Mouse (Mus musculus): Measurements from ENCODE around the gene 2210016L21Rik.
"Not testable (repeated sequence)": the region's sequence is repeated elsewhere in the genome, so short reads cannot be mapped to it uniquely, and the experiment has no call there.

2210016L21Rik gene

DNA sequence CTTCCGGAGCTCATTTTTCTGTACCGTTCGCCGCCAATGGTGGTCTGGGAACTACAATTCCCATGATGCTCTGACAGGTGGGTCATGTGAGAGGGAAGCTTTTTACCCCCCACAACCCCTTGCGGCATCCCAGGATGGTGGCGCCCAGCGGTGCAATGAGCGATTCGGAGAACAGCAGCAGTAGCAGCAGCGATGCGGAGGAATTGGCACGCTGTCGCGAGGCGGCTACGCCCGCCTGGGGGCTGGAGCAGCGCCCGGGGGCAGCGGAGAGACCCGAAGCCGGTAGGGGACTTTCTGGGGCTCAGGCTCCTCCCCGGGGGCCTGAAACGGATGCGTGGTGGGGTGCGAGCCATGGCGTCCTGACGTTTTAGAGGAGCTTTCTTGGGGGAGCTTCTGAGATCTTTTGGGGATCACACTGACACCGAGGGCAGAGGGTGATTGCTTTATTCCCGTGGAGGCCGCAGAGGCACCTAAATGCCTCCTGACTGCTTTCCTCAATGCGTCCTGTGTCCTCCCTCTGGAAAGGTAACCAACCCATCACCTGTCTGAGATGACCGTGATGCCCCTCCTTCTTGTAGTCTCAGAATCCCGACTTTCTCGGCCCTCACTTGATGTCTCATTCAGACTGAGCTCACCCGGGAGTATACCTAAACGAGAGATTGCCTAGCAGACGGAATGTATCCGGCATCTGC is at the start of gene 2210016L21Rik:
Gene 2210016L21Rik (plus strand): TSS at position 85 of the 692 bp plus-strand sequence.
- in situ Hi-C loops (cut with MboI; ENCODE audit: low pct_unique_long_range_greater_than_20kb in 1 of 2, low sequenced_read_pairs in 2 of 2, unreplicated experiment in 1 of 2): no loop called here

DNA sequence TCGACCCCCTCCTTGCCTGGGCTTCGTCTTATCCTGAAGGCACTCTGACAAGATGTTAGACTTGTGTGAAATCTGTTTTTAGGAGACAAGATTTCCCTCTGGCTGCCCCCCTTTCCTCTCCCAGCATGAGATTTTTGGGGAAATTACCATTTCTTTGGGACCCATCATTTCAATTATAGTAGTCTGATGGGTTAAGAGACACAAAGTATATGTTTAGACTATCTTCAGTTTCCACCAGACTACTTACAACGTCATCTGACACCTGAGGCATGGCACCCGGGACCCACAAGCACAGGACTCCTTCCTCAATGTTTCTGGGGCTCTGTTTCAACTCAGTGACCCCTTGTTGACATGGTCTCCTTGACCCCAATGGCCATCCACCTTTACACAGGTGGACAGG is 46.4 kb upstream of the 2210016L21Rik start:
- in situ Hi-C loops (cut with MboI; ENCODE audit: low pct_unique_long_range_greater_than_20kb in 1 of 2, low sequenced_read_pairs in 2 of 2, unreplicated experiment in 1 of 2): no loop called here

DNA sequence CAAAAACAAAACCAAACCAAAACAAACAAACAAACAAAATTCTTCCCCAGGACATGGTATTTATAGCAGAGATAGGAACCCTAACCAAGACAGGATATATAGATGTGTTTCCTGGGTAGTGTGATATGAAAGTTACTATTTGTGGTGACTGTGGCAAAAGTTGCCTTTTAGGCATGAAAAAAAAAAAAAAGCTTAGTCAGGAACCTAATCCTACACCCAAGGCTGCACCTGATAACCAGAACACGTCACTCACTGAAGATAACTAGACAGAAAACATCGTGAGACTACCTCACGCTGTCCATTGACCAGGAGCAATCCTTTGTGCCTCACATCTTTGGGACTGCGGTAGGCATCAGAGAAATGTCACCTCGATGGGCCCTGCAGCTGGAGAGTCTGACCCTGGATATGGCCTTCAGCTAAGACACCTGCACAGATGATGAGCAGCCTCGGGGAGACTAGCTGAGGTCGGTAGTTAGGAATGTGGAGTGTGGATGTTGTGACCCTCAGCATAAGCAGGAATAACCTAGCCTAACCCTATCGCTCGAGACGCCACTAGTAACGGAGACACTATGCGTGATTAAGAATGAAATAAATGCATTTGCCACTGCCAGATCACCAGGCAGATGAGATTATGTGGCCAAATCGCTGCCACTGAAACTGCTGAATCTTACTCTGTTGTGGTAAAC is 45.1 kb upstream of the 2210016L21Rik start, which contains the start of gene Oasl2:
Gene Oasl2 (plus strand): TSS at position 249 of the 686 bp plus-strand sequence.
- in situ Hi-C loops (cut with MboI; ENCODE audit: low pct_unique_long_range_greater_than_20kb in 1 of 2, low sequenced_read_pairs in 2 of 2, unreplicated experiment in 1 of 2): no loop called here

DNA sequence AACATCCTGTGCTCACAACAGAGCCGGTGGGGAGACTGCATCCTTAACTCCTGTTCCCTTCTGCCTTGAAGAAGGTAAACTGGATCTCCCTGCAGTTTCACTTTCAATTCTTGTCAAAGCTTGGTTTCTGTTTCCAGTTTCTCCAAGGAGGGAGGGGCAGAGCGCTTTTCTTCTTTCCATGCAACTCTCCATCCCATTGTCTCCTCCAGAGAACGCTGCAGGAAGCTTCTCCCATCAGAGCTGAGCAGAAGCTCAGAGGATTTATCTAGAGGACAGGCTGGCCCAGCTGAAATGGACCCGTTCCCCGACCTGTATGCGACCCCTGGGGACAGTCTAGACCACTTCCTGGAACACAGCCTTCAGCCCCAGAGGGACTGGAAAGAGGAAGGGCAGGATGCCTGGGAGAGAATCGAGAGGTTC is 44.6 kb upstream of the 2210016L21Rik start:
- in situ Hi-C loops (cut with MboI; ENCODE audit: low pct_unique_long_range_greater_than_20kb in 1 of 2, low sequenced_read_pairs in 2 of 2, unreplicated experiment in 1 of 2): no loop called here

DNA sequence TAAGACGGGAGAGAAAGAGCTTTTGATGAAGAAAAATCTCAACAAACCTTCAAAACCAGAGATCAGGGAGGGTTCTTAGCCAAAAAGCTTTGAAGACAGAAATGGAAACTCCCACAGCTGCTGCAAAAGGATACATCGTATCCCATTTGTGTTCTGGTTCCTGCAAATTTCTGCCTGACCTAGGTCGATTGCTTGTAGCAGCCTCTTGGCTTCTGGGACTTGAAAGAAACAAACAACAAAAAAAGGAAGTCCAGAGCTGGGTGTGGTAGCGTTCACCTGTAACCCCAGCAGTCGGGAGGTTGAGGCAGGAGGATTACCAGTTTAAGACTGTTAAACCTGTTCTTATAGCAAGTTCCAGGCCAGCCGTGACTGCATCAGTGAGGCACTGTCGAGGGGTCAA is 43.1 kb upstream of the 2210016L21Rik start:
- in situ Hi-C loops (cut with MboI; ENCODE audit: low pct_unique_long_range_greater_than_20kb in 1 of 2, low sequenced_read_pairs in 2 of 2, unreplicated experiment in 1 of 2): no loop called here

DNA sequence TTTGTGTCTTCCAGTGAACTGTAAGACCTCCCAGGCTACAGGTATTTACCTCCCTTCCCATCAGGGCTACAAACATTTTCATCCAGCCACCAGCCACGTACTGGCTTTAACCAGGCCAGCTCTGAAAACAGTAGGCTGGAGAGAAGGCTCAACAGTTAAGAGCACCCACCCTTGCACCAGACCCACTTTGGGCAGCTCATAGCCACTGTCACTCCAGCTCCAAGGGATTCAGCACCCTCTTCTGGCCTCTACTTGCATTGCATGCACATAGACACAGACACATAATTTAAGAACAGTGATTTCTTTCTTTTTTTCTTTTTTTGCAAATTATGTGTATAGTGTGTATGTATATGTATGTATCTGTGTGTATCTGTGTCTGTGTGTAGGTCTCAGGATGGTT is 39.5 kb upstream of the 2210016L21Rik start:
- in situ Hi-C loops (cut with MboI; ENCODE audit: low pct_unique_long_range_greater_than_20kb in 1 of 2, low sequenced_read_pairs in 2 of 2, unreplicated experiment in 1 of 2): no loop called here

DNA sequence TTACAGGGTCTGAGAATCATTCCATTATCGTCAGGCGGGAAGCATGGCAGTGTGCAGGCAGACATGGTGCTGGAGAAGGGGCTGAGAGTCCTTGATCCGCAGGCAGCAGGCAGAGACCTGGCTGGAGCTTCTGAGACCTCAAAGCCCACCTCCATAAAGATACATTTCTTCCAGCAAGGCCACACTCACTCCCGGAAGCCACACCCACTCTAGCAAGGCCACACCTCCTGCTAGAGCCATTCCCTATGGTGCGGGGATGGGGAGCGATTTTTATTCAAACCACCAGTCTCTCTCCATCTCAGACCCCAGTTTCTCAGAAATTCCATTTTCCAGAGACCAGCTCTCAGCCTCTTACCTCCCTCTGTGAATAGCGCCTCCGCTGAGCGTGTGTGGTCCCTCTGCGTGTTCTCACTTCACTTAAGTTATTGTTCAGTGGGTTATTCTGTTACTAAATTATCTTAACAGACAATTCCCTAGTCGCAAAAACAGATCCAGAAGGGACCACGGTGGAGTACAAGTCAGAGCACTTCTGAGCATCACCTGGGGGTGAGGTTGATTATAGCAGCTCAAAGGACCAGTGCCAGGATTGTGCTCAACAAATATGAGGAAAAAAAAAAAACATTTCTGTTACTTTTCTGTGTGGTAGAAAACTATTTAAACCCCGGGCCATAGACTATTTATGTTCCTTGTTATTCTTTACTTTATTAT is 33.2 kb upstream of the 2210016L21Rik start:
- in situ Hi-C loops (cut with MboI; ENCODE audit: low pct_unique_long_range_greater_than_20kb in 1 of 2, low sequenced_read_pairs in 2 of 2, unreplicated experiment in 1 of 2): no loop called here

DNA sequence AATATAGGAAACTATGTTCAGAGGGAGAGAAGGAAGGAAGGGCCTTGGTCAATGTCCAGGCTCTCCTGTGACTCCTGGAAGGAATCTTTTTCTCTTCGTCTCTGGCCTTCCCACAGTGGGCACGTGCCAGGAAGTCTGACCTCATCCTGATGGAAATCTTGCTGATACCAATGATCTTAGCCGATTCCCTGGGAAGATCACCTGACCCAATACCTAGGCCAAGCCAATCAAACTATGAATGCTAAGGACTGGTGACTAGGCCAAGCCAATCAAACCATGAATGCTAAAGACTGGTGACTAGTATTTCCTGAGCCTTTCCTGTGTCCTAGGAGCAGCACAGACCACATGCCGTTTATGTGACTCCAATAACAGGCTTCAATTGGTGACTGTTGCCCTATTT is 28.3 kb upstream of the 2210016L21Rik start:
- in situ Hi-C loops (cut with MboI; ENCODE audit: low pct_unique_long_range_greater_than_20kb in 1 of 2, low sequenced_read_pairs in 2 of 2, unreplicated experiment in 1 of 2): no loop called here

DNA sequence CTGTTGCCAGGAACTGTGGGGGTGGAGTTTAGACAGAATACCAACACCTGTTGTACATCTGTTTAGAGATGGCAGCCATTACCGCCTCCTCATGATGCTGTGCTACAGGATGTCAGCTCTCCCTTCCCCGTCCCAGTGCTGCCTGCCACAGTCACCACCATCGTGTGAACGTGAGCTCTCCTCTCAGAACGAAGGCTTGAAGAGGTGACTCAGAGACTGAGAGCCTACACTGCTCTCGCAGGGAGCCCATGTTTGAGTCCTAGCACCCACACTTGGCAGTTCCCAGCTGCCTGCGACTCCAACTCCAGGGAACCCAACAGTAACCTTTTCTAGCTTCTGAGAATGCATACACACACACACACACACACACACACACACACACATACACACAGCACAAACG is 27.1 kb upstream of the 2210016L21Rik start:
- in situ Hi-C loops (cut with MboI; ENCODE audit: low pct_unique_long_range_greater_than_20kb in 1 of 2, low sequenced_read_pairs in 2 of 2, unreplicated experiment in 1 of 2): no loop called here

DNA sequence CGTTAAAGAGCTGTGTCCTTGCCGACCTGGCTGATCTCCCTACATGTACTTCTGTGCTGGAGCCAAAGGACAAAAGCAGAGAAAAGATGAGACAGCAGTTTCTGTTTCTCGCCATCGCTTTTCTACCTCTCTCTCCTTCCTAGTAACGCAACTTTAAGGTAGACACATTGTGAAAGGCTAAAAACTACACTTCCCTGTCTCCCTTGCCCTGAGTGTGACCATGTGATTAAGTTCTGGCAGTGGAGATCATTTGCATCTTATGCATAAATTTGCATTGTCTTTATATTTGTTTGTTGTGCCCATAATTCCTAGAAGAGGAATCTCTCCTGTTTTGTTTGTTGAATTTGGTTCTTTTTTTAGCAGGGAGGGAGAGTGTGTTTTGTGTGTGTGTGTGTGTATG is 26.1 kb upstream of the 2210016L21Rik start:
- in situ Hi-C loops (cut with MboI; ENCODE audit: low pct_unique_long_range_greater_than_20kb in 1 of 2, low sequenced_read_pairs in 2 of 2, unreplicated experiment in 1 of 2): no loop called here

DNA sequence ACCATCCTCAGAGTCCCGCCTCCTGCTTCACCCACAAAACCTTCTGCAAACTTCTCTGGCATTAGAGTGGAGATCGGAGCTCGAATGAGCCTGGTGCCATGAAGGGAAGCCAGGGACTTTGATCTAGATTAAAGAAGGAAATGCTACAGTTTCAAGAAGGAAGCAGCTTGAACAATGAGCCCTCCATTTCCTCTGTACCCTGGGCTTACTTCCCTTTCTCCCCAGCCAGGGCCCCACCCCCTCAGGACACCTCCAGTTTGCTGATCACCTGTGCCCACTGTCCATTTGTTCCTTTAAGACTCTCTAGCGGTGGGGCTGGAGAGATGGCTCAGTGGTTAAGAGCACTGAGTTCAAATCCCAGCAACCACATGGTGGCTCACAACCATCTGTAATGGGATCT is 25.2 kb upstream of the 2210016L21Rik start:
- in situ Hi-C loops (cut with MboI; ENCODE audit: low pct_unique_long_range_greater_than_20kb in 1 of 2, low sequenced_read_pairs in 2 of 2, unreplicated experiment in 1 of 2): no loop called here

DNA sequence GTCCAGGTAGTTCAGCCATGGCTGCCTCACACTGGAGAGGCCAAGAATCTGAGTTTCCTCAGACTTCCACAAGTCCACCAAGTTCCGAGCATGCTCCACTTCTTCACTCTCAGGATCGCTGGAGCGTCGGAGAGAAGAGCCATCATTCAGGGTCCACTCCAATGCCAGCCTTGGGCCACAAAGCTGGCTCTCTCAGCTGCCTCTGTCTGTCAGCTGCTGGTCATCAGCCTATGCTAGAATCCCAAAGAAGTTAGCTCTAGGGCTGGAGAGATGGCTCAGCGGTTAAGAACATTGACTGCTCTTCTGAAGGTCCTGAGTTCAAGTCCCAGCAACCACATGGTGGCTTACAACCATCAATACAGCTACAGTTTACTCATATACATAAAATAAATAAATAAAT is 24.6 kb upstream of the 2210016L21Rik start:
- in situ Hi-C loops (cut with MboI; ENCODE audit: low pct_unique_long_range_greater_than_20kb in 1 of 2, low sequenced_read_pairs in 2 of 2, unreplicated experiment in 1 of 2): not testable (repeated sequence)

DNA sequence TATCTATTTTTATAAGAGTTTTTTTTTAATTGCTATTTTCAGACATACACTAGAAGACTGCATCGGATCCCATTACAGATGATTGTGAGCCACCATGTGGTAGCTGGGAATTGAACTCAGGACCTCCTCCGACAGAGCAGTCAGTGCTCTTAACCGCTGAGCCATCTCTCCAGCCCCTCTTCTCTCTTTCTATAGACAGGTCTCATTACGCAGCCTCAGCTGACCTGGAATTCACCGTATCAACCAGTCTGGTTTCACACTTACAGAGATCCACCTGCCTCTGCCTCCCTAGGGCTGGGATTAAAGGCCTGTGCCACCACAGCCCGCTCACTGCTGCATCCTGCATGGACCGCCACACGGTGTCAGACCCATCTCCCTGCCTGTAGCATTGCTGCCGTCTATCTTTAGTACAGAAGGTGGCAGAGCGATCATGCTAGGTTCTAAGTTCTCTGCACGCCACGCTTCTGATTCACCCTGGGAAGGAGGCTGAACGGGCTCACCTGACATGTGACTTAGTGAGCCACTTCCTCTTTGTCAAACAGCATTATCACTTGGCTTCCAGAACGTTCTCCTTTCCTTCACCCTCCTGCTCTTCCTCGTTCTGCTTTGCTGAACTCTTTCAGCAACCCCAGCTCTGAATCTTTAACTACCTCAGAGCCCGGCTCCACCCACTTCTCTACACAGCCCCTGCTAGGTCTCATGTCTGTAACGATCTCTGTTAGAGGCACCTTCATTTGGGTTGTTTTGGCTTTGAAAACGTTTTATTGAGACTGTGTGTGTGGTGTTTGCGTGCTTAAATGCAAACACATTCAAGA is 20.2 kb upstream of the 2210016L21Rik start:
- in situ Hi-C loops (cut with MboI; ENCODE audit: low pct_unique_long_range_greater_than_20kb in 1 of 2, low sequenced_read_pairs in 2 of 2, unreplicated experiment in 1 of 2): no loop called here

DNA sequence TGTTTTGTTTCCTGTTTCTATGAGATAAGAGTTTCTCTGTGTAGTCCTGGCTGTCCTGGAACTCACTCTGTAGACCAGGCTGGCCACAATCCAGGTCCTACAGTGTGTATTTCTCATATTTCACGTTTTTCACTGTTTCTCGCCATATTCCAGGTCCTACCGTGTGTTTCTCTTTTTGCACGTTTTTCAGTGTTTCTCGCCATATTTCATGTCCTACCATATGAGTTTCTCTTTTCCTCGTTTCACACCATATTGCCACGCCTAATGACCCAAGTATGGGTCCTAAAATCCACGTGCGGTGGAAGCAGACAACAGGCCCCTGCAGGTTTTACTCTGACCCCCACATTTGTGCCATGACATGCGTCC is 19.6 kb upstream of the 2210016L21Rik start:
- in situ Hi-C loops (cut with MboI; ENCODE audit: low pct_unique_long_range_greater_than_20kb in 1 of 2, low sequenced_read_pairs in 2 of 2, unreplicated experiment in 1 of 2): no loop called here

DNA sequence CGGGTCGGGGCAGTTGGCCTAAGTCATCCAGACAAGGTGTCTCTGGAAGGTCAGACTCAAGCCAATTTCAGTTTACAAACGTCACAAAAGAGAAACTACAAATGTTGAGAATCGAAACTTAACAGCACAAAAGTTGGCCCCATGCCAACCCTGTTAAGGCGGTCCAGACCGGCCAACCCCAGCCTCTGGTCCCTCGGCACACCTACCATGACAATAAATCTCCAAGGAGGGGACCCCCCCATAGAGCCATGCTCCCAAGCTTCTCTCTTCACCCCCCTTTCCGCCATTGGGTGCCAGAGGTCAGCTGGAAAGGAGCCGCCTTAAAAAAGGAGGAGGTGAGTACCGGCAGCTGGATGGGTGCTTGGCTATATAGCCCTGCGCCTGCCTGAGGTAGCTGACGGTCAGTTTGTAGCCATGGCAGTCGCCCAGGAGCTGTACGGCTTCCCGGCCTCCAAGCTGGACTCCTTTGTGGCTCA is 18.9 kb upstream of the 2210016L21Rik start, which contains the start of gene Oasl1:
Gene Oasl1 (plus strand): TSS at position 243 of the 476 bp plus-strand sequence.
- in situ Hi-C loops (cut with MboI; ENCODE audit: low pct_unique_long_range_greater_than_20kb in 1 of 2, low sequenced_read_pairs in 2 of 2, unreplicated experiment in 1 of 2): no loop called here

DNA sequence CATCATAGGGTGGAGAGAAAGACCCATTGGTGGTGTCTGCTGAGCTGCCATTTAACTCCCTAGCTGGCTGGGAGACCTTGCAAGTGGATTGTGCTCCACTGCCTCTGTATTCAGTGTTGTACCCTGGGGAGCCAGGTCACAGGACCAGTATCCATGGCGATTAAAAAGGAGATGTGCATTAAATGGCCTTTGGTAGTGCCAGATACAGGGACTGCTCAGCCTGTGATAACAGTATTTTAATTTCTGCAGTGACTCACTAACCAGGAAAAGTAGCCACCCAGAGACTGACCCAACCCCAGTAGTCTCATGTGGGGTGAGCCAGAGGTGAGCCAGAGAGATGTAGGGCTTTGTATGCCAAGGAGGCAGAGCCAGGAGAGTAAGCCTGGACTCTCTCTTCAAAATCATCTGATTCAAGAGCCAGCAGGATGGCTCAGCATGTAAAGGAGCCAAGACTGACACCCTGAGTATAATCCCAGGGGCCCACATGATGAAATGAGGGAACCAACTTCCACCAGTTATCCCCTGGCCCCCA is 15.7 kb upstream of the 2210016L21Rik start:
- in situ Hi-C loops (cut with MboI; ENCODE audit: low pct_unique_long_range_greater_than_20kb in 1 of 2, low sequenced_read_pairs in 2 of 2, unreplicated experiment in 1 of 2): no loop called here

DNA sequence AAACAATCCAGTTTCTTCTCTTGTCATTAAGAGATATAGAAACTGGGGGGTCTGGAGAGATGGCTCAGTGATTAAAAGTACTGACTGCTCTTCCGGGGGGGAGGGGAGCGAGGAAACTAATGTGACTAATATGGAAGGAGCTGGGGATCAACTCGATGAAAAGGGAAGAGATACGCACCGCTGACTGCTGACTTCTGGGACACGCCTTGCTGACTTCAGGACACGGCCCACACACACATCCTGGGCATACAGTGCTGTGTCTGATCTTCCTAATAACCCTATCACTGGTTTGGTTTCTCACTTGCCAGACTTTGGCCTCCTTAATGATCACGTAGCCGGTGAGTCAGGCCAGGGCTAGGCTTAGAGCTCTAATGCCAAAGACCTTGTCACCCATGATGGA is 15.2 kb upstream of the 2210016L21Rik start:
- in situ Hi-C loops (cut with MboI; ENCODE audit: low pct_unique_long_range_greater_than_20kb in 1 of 2, low sequenced_read_pairs in 2 of 2, unreplicated experiment in 1 of 2): no loop called here

DNA sequence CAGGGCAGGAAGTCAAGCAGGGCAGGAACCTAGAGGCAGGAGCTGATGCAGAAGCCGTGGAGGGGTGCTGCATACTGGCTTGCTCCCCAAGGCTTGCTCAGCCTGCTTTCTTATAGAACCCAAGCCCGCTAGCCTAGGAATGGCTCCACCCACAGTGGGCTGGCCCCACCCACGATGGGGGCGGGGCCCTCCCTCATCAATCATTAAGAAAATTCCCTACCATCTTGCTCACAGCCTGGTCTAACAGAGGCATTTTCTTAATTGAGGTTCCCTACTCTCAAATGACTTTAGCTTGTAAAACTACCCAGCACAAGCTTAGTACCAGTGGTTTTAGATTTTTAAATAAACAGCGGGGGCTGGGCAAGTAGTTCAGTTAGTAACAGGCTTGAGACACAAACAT is 10.3 kb upstream of the 2210016L21Rik start:
- in situ Hi-C loops (cut with MboI; ENCODE audit: low pct_unique_long_range_greater_than_20kb in 1 of 2, low sequenced_read_pairs in 2 of 2, unreplicated experiment in 1 of 2): no loop called here
